Mouse (Mus musculus) liver, adult 2 months (tissue): ENCODE results near the gene Klf2. TPM values are rescaled to one million over a fixed set of nuclear protein-coding genes. Genes with fewer than 3 reads are reported as not detected.

Experiments used
- DNase-seq: peaks from one replicate; pipeline ENCODE4 v3.0.0-alpha.2; 2011; ENCODE audit warnings: low read depth, low spot score; ENCODE audit errors: extremely low read depth
- H3K27ac ChIP-seq: fragments of 200-500 bp; replicated peaks from 2 replicates; pipeline ENCODE4 v1.5.1; 2012; ENCODE audit warnings: low read depth, mild to moderate bottlenecking, control low read depth, inconsistent platforms, low read length; ENCODE audit not compliant: insufficient read depth
- H3K27me3 ChIP-seq: fragments of 200-500 bp; 2 replicates; pipeline ENCODE4 v1.6.1; 2012; ENCODE audit warnings: mild to moderate bottlenecking, moderate library complexity, low read length, inconsistent platforms; ENCODE audit not compliant: control insufficient read depth, insufficient read depth
- H3K36me3 ChIP-seq: fragments of 200-500 bp; 2 replicates; pipeline ENCODE4 v1.6.1; 2012; ENCODE audit warnings: low read length, inconsistent platforms; ENCODE audit not compliant: control insufficient read depth, insufficient read depth
- H3K4me1 ChIP-seq: fragments of 200-500 bp; 2 replicates; pipeline ENCODE4 v1.6.1; 2011; ENCODE audit warnings: low read length; ENCODE audit not compliant: control insufficient read depth, insufficient read depth
- H3K4me3 ChIP-seq: fragments of 200-500 bp; 2 replicates; pipeline ENCODE4 v1.5.1; 2011; ENCODE audit warnings: low read depth, mild to moderate bottlenecking, control low read depth, low read length, moderate library complexity; ENCODE audit not compliant: insufficient read depth
- H3K79me2 ChIP-seq: fragments of 200-500 bp; 2 replicates; pipeline ENCODE4 v1.6.1; 2012; ENCODE audit warnings: inconsistent platforms, mild to moderate bottlenecking, low read length, moderate library complexity; ENCODE audit not compliant: control insufficient read depth, insufficient read depth
- H3K9ac ChIP-seq: fragments of 200-500 bp; 2 replicates; pipeline ENCODE4 v1.6.1; 2012; ENCODE audit warnings: low read depth, mild to moderate bottlenecking, control low read depth, inconsistent platforms, low read length
- CTCF ChIP-seq: fragments of 200-500 bp; IDR thresholded peaks from 2 replicates; pipeline ENCODE4 v1.5.1; 2011; ENCODE audit warnings: low read depth, low read length, control low read depth
- POLR2A ChIP-seq: fragments of 200-500 bp; IDR thresholded peaks from 2 replicates; pipeline ENCODE4 v1.6.1; 2011; ENCODE audit warnings: low read length, control low read depth; ENCODE audit not compliant: insufficient read depth; ENCODE audit errors: extremely low read depth
- WGBS: fragments of 180-500 bp; shearing (Covaris S2); methylation state at CpG from one replicate; pipeline ENCODE4 v1.1.7; 2018; 5-methylcytosine and 5-hydroxymethylcytosine counted together
- polyA plus RNA-seq: library from polyadenylated mRNA; depleted of rRNA; stranded (reverse); fragments of >200 nt; gene quantifications from 2 replicates; pipeline ENCODE4 v1.2.3, GENCODE M21; 2012
- total RNA-seq: library from RNA; depleted of rRNA; stranded (reverse); fragments of >200 nt; gene quantifications from 2 replicates; pipeline ENCODE4 v1.2.3, GENCODE M21; 2014

Gene Klf2
- total and polyA plus RNA-seq, 2 experiments: 2.8 to 6.0 TPM

GRCm38 (mm10) chr8:72356593-72356992 lies 37.8 kb downstream of the Klf2 start:
- Histone ChIP-seq H3K4me3 (no peak overlapping the region), H3K36me3 (no peaks in the 10 kb centered on the region), H3K9ac (no peak overlapping the region), H3K27ac (no peak overlapping the region), H3K27me3 (no peaks in the 10 kb centered on the region), H3K4me1 (peaks cover 20% of the 10 kb centered on the region), H3K79me2 (no peaks in the 10 kb centered on the region)
- DNase-seq: no peak
- WGBS: 90% methylated on average over 3 of the region's 3 CpGs
- TF ChIP-seq CTCF: no peak

GRCm38 (mm10) chr8:72360162-72360561 lies 41.3 kb downstream of the Klf2 start:
- Histone ChIP-seq H3K4me1 (peaks cover 7% of the 10 kb centered on the region), H3K79me2 (no peaks in the 10 kb centered on the region), H3K36me3 (no peaks in the 10 kb centered on the region), H3K9ac (no peak overlapping the region), H3K4me3 (no peak overlapping the region), H3K27me3 (no peaks in the 10 kb centered on the region), H3K27ac (no peak overlapping the region)
- no peak for TF ChIP-seq CTCF
- TF ChIP-seq POLR2A: no peak
- no peak for DNase-seq

- DNase-seq: no peak
- WGBS: 95% methylated on average over 4 of the region's 4 CpGs
- peaks cover 2% of the 10 kb centered on the region; the same call in 1 of the 2 replicates for H3K36me3 ChIP-seq
- TF ChIP-seq POLR2A (no peak), CTCF (no peak)
- no peak overlapping the region for H3K9ac ChIP-seq
- no peak overlapping the region for H3K4me3 ChIP-seq
- H3K27me3 ChIP-seq: no peaks in the 10 kb centered on the region
- H3K79me2 ChIP-seq: no peaks in the 10 kb centered on the region
- no peak overlapping the region for H3K27ac ChIP-seq
- no peaks in the 10 kb centered on the region; the same call in 1 of the 2 replicates for H3K4me1 ChIP-seq
Measured at GRCm38 (mm10) chr8:72362754-72363153, 43.9 kb downstream of the Klf2 start.

GRCm38 (mm10) chr8:72363457-72363856 lies 44.6 kb downstream of the Klf2 start:
- Histone ChIP-seq H3K9ac (no peak overlapping the region), H3K27ac (no peak overlapping the region), H3K4me3 (no peak overlapping the region), H3K27me3 (no peaks in the 10 kb centered on the region), H3K4me1 (no peaks in the 10 kb centered on the region; the same call in 1 of the 2 replicates), H3K36me3 (peaks cover 6% of the 10 kb centered on the region; the same call in 1 of the 2 replicates), H3K79me2 (no peaks in the 10 kb centered on the region)
- 75% methylated on average over 7 of the region's 7 CpGs for WGBS
- TF ChIP-seq CTCF: no peak
- DNase-seq: no peak

- H3K9ac ChIP-seq: no peak overlapping the region
- H3K27ac ChIP-seq: no peak overlapping the region
- DNase-seq: no peak
- no peaks in the 10 kb centered on the region for H3K27me3 ChIP-seq
- no peak overlapping the region for H3K4me3 ChIP-seq
- peaks cover 11% of the 10 kb centered on the region; the same call in 1 of the 2 replicates for H3K36me3 ChIP-seq
- no peaks in the 10 kb centered on the region; the same call in 1 of the 2 replicates for H3K4me1 ChIP-seq
- TF ChIP-seq CTCF (no peak), POLR2A (no peak)
- H3K79me2 ChIP-seq: no peaks in the 10 kb centered on the region
- WGBS: 95% methylated on average over 2 of the region's 2 CpGs
Measured at GRCm38 (mm10) chr8:72365016-72365415, 46.2 kb downstream of the Klf2 start.

GRCm38 (mm10) chr8:72365826-72366225 lies 47.0 kb downstream of the Klf2 start:
- 20% methylated on average over 3 of the region's 3 CpGs for WGBS

More at GRCm38 (mm10) chr8:72365826-72366225, 47.0 kb downstream of the Klf2 start:
- H3K36me3 ChIP-seq: peaks cover 17% of the 10 kb centered on the region; the same call in 1 of the 2 replicates
- H3K27me3 ChIP-seq: no peaks in the 10 kb centered on the region
- no peaks in the 10 kb centered on the region; the same call in 1 of the 2 replicates for H3K4me1 ChIP-seq
- H3K9ac ChIP-seq: no peak overlapping the region
- H3K4me3 ChIP-seq: no peak overlapping the region
- no peaks in the 10 kb centered on the region for H3K79me2 ChIP-seq
- no peak overlapping the region for H3K27ac ChIP-seq
- TF ChIP-seq CTCF: peak; percentile 97
- no peak for TF ChIP-seq POLR2A
- DNase-seq: peak; percentile 32
